19 mouse cellular contexts compared by ENCODE assay signal in the genomic region with DNA sequence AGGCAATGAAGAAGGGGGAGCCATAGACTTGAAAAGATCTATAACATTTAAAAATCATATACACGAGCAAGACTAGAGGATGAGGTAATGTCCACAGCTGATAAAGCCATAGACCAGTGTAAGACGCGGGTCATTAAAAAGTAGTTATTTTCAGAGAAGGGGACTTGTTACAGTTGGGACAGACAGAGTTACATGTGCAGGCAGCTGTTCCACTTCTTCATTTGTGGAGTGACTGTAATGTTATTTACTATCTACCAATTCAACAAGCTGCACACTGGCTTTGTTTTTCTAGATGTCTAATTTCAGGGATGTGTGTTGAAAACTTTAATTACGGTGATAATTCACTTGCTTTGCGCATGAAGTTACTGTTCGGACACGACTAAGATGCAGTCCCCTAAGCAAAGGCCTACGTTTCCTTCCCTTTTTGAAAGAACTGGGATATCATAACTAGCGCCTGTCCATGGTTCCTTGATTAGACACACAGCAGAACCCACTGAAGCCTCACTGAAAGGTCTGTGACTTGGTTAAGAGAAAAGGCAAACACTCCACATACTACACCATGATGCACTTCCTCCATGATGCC.
"Had no signal": no experiment of that assay in that cellular context is flagged by ENCODE, and none has a peak within 500 bp of the region (broad histone marks: within the 10 kb centered on the region; RNA-seq: fewer than 3 reads in every experiment).

No protein-coding gene starts in this region.

- H3K4me2 ChIP-seq: lung, embryonic 15.5 days; midbrain, embryonic 12.5 days; neural tube, embryonic 13.5 days; neural tube, embryonic 15.5 days had no signal

- H3K27ac ChIP-seq: lung, embryonic 15.5 days; midbrain, embryonic 10.5 days; midbrain, embryonic 12.5 days; neural tube, embryonic 13.5 days; neural tube, embryonic 15.5 days had no signal

- H3K9ac ChIP-seq: lung, embryonic 15.5 days; midbrain, embryonic 12.5 days; neural tube, embryonic 13.5 days; neural tube, embryonic 15.5 days had no signal

- H3K4me3 ChIP-seq: lung, embryonic 15.5 days; midbrain, embryonic 10.5 days; midbrain, embryonic 12.5 days; myocyte; neural tube, embryonic 13.5 days; neural tube, embryonic 15.5 days had no signal

- H3K9me3 ChIP-seq: lung, embryonic 15.5 days; midbrain, embryonic 10.5 days; neural tube, embryonic 13.5 days; neural tube, embryonic 15.5 days had no signal

- DNase-seq: lung, adult 2 months; lung, postnatal 4 days; midbrain, embryonic 14.5 days; retina, postnatal 1 day; right cerebral cortex, adult 18-20 months; right cerebral cortex, postnatal 25 days; right cerebral cortex, postnatal 4 days; spleen, adult 18-20 months; thymus, adult 18-20 months; thymus, postnatal 14 days; thymus, postnatal 36 days had no signal

- H3K4me1 ChIP-seq: lung, embryonic 15.5 days; midbrain, embryonic 10.5 days; midbrain, embryonic 12.5 days; neural tube, embryonic 15.5 days had no signal

- H3K27me3 ChIP-seq: lung, embryonic 15.5 days; midbrain, embryonic 12.5 days; neural tube, embryonic 13.5 days; neural tube, embryonic 15.5 days had no signal

- ATAC-seq: lung, postnatal 0 days; midbrain, embryonic 16.5 days had no signal

- H3K36me3 ChIP-seq: lung, embryonic 15.5 days; midbrain, embryonic 10.5 days; midbrain, embryonic 12.5 days; neural tube, embryonic 13.5 days; neural tube, embryonic 15.5 days had no signal
